Mouse (Mus musculus): ENCODE results near the gene 2610021A01Rik. TPM values are rescaled to one million over a fixed set of nuclear protein-coding genes. Genes with fewer than 3 reads are reported as not detected.
A peak's percentile ranks its signal among the peaks of the same experiment; 100 is the strongest.
"Not testable (repeated sequence)": the region's sequence is repeated elsewhere in the genome, so short reads cannot be mapped to it uniquely, and the experiment has no call there.

2610021A01Rik gene
- polyA plus RNA-seq (2015; fragmentation: Nextera tagmentation; extraction: Ambion mirVana), result 2.8 and 4.0 TPM in 2 replicates

DNA sequence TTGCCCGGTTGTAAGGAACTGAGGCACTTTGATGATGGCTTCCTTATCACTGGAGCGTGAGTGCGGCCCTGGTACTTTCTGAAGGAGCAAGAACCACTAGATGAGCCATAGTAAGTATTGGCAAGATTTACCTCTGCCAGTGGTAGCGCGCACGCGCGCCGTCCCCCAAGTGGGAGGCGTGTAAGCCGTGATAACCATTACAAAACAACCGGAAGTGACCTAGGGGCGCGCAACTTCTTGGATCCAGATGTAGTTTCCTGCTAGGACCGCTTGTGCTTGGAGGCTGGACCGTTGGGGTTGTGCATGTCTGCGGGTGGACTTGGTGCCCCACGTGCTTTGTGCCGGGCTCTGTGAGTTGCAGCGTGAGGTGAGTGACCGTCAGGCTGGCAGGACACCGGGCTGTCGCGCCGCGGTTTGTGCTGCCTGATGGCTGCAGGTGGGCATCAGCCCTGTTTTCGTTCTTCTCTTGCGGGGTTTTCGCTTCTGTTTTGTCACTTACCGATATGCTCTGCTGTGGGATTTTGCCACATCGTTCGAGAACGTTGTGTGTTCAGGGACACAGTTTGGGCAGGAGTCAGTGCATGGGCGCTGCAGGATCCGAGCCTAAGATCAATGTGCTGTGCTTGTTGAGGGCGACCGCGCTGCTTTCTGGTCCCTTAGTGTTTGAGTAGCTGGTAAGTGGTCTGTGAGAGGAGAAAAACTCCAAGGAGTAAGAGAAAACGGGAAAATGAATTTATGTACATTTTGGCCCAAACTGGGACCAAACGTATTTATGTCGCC lies at the start of gene 2610021A01Rik:
Gene 2610021A01Rik, plus strand, starts transcription at position 197 of the 780 bp plus-strand sequence.
- H3K9me3 ChIP-seq (ENCODE audit: low read length), result no peaks in the 10 kb centered on the region
- peak within 1 kb of the TSS; percentile 80 for H3K27ac ChIP-seq (ENCODE audit: low read depth)
- peak within 1 kb of the TSS; percentile 82 for H3K4me2 ChIP-seq (ENCODE audit: low read depth, low read length)
- H3K36me3 ChIP-seq (replicated peaks; ENCODE audit: insufficient read depth, low read length), result no peaks in the 10 kb centered on the region
- peak within 1 kb of the TSS; percentile 56 for H3K4me3 ChIP-seq (ENCODE audit: low read depth, low read length)
- ATAC-seq (peak; percentile 98), DNase-seq (peak; percentile 91)
- WGBS (ENCODE audit: insufficient replicate concordance), result under 1% methylated on average over 41 of the region's 41 CpGs
- peak within 1 kb of the TSS; percentile 57 for H3K9ac ChIP-seq (replicated peaks)
- TF ChIP-seq EP300 (IDR thresholded peaks at IDR 0.05; ENCODE audit: low read depth), result peak; percentile 27; the same call in 1 of the 2 replicates
- TF ChIP-seq CTCF (IDR thresholded peaks at IDR 0.05; ENCODE audit: low read depth), result no peak
- 0 out of 2 replicates have a peak, but pooled peaks cover 4% of the 10 kb centered on the region for H3K4me1 ChIP-seq (ENCODE audit: insufficient read depth)
- H3K27me3 ChIP-seq (ENCODE audit: insufficient read depth, low read length), result no peaks in the 10 kb centered on the region

DNA sequence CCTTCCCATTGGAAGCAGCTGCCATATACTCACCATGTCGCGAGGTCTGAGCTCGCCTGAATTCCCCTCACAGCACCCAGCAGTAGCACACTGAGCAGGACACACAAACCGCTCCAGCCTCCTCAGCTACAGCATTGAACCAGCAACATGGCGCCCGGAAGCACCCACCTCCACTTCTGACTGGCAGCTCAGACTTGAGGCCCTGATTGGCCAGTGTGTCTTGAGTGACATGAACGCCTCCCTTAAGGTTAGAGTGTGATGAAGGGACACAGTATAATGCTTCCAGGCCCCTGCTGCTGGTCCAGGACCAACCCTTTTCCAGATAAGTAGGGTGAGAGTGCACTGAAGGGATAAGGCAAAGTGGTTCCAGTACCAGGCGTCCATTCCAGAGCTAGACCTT lies 38.3 kb upstream of the 2610021A01Rik start:
- no peaks in the 10 kb centered on the region for H3K36me3 ChIP-seq (replicated peaks; ENCODE audit: insufficient read depth, low read length)
- no peak overlapping the region for H3K9ac ChIP-seq (replicated peaks)
- H3K27ac ChIP-seq (ENCODE audit: low read depth), result no peak overlapping the region
- H3K4me1 ChIP-seq (ENCODE audit: insufficient read depth), result no peaks in the 10 kb centered on the region
- no peaks in the 10 kb centered on the region for H3K9me3 ChIP-seq (ENCODE audit: low read length)
- no peak overlapping the region for H3K4me3 ChIP-seq (ENCODE audit: low read depth, low read length)
- TF ChIP-seq CTCF (IDR thresholded peaks at IDR 0.05; ENCODE audit: low read depth) (no peak), EP300 (IDR thresholded peaks at IDR 0.05; ENCODE audit: low read depth) (no peak)
- ATAC-seq (no peak), DNase-seq (no peak)
- no peak overlapping the region for H3K4me2 ChIP-seq (ENCODE audit: low read depth, low read length)
- 50% methylated on average over 8 of the region's 8 CpGs for WGBS (ENCODE audit: insufficient replicate concordance)
- H3K27me3 ChIP-seq (ENCODE audit: insufficient read depth, low read length), result no peaks in the 10 kb centered on the region

DNA sequence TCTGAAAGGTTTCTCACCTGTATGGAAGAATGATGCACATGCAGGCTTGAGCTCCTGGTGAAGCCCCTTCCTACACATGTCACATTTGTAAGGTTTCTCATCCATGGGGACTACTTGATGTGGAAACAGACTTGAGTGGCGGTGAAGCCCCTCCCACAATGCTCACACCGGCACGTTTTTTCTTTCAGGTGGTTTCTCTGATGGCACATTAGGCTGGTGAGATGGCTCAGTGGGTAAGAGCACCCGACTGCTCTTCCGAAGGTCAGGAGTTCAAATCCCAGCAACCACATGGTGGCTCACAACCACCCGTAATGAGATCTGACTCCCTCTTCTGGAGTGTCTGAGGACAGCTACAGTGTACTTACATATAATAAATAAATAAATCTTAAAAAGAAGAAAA lies 25.5 kb upstream of the 2610021A01Rik start, which contains the start of gene Gm6871:
Gene Gm6871, minus strand, starts transcription at position 101 of the 400 bp plus-strand sequence.
- not testable (repeated sequence) for H3K27me3 ChIP-seq (ENCODE audit: insufficient read depth, low read length); H3K4me2 ChIP-seq (ENCODE audit: low read depth, low read length); DNase-seq; ATAC-seq; H3K9ac ChIP-seq (replicated peaks); H3K9me3 ChIP-seq (ENCODE audit: low read length); H3K36me3 ChIP-seq (replicated peaks; ENCODE audit: insufficient read depth, low read length); H3K4me1 ChIP-seq (ENCODE audit: insufficient read depth); H3K4me3 ChIP-seq (ENCODE audit: low read depth, low read length); H3K27ac ChIP-seq (ENCODE audit: low read depth)
- 78% methylated on average over 5 of the region's 6 CpGs for WGBS (ENCODE audit: insufficient replicate concordance)

DNA sequence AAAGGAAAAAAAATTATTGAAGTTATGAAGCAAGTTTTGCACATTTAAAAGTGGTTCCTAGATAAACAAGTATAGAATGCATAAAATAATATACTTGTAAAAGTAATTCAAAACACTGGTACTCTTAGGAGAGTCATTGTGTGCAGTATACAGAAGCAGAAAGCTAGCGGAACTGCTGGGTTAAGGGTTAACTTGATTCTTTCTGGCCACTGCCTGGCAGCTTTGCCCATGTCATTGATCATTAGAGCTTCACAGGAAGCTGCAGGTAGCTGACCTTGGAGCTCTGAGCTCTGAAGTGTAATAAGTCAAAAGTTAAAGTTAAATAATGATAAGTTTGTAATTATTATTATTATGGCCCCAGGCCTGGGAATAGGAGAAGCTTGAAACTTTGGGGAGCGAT lies 21.1 kb upstream of the 2610021A01Rik start:
- H3K4me3 ChIP-seq (ENCODE audit: low read depth, low read length), result no peak overlapping the region
- H3K9ac ChIP-seq (replicated peaks), result no peak overlapping the region
- no peak for ATAC-seq
- no peak overlapping the region for H3K4me2 ChIP-seq (ENCODE audit: low read depth, low read length)
- TF ChIP-seq CTCF (IDR thresholded peaks at IDR 0.05; ENCODE audit: low read depth), result no peak
- TF ChIP-seq EP300 (IDR thresholded peaks at IDR 0.05; ENCODE audit: low read depth), result no peak
- no peaks in the 10 kb centered on the region for H3K4me1 ChIP-seq (ENCODE audit: insufficient read depth)
- H3K9me3 ChIP-seq (ENCODE audit: low read length), result no peaks in the 10 kb centered on the region; the same call in 1 of the 2 replicates
- no peak for DNase-seq
- no peaks in the 10 kb centered on the region for H3K36me3 ChIP-seq (replicated peaks; ENCODE audit: insufficient read depth, low read length)
- no peaks in the 10 kb centered on the region for H3K27me3 ChIP-seq (ENCODE audit: insufficient read depth, low read length)
- no peak overlapping the region for H3K27ac ChIP-seq (ENCODE audit: low read depth)
- 84% methylated on average over 2 of the region's 2 CpGs for WGBS (ENCODE audit: insufficient replicate concordance)

DNA sequence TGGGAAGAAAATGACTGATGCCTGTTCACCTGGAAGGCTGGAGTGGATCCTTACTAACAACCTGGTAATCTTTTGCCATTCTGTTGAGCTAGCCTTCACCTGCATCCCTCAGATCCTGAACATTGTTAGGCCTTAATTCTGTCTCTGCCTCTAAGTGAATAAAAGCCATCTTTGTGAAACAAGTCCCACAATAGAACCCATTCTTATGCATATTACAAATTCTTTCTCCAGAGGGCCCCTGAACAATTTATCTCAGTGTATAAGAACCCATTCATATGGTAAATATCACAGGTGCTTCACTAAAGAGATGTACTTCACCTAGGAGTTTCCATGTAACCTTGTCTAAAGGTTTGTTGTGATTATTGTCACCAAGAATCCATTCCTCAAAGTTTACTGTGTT lies 17.0 kb upstream of the 2610021A01Rik start:
- TF ChIP-seq EP300 (IDR thresholded peaks at IDR 0.05; ENCODE audit: low read depth) (no peak), CTCF (IDR thresholded peaks at IDR 0.05; ENCODE audit: low read depth) (no peak)
- Histone ChIP-seq H3K4me2 (ENCODE audit: low read depth, low read length) (no peak overlapping the region), H3K36me3 (replicated peaks; ENCODE audit: insufficient read depth, low read length) (no peaks in the 10 kb centered on the region), H3K9me3 (ENCODE audit: low read length) (0 out of 2 replicates have a peak, but pooled peaks cover under 1% of the 10 kb centered on the region), H3K4me1 (ENCODE audit: insufficient read depth) (no peaks in the 10 kb centered on the region), H3K9ac (replicated peaks) (no peak overlapping the region), H3K27ac (ENCODE audit: low read depth) (no peak overlapping the region), H3K27me3 (ENCODE audit: insufficient read depth, low read length) (no peaks in the 10 kb centered on the region), H3K4me3 (ENCODE audit: low read depth, low read length) (no peak overlapping the region)
- no peak for DNase-seq
- ATAC-seq, result no peak

DNA sequence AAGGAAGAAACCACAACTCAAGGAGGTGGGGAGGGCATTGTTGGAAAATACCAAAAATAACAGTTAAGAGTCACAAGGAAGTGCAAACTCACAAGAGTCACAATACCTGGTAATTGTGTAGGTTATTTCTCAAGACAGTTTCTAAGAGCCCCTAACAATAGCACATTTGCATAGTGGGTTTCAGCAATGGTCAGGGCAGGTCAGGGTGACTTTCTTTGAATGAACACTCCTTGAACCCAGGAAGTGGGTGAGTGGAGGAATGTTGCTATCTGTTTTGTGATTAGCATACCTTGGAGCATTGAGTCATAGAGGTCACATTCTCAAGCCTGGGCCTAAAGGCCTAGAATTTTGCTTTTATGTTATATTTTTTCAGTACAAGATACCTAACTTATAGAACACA lies 11.2 kb upstream of the 2610021A01Rik start:
- H3K4me1 ChIP-seq (ENCODE audit: insufficient read depth); H3K4me2 ChIP-seq (ENCODE audit: low read depth, low read length); H3K27ac ChIP-seq (ENCODE audit: low read depth); ATAC-seq; H3K4me3 ChIP-seq (ENCODE audit: low read depth, low read length); H3K27me3 ChIP-seq (ENCODE audit: insufficient read depth, low read length); DNase-seq; H3K36me3 ChIP-seq (replicated peaks; ENCODE audit: insufficient read depth, low read length); H3K9me3 ChIP-seq (ENCODE audit: low read length); H3K9ac ChIP-seq (replicated peaks): not testable (repeated sequence)

All from liver, postnatal 0 days (tissue).